12 mouse cellular contexts compared by ENCODE assay signal in genomic region chr9:21609861-21610260, GRCm38 (mm10). TPM values are rescaled to one million over a fixed set of nuclear protein-coding genes. Genes with fewer than 3 reads are reported as not detected.
DNase-seq lines count a peak whose midpoint lies in the region; ATAC-seq and TF ChIP-seq lines count a peak whose summit lies in the region.
"Had no signal": no experiment of that assay in that cellular context is flagged by ENCODE, and none has a peak within 500 bp of the region (broad histone marks: within the 10 kb centered on the region; RNA-seq: fewer than 3 reads in every experiment).

No protein-coding gene starts in this region.

- H3K4me1 ChIP-seq in lung, adult 2 months (ENCODE audit: control insufficient read depth, insufficient read depth, low read length), result no peaks in the 10 kb centered on the region
- peaks cover 3% of the 10 kb centered on the region; the same call in 1 of the 2 replicates for H3K4me1 ChIP-seq in forebrain, embryonic 15.5 days

- TF ChIP-seq CTCF in lung, adult 2 months (IDR thresholded peaks at IDR 0.05; ENCODE audit: insufficient read depth, low read length), result no peak

- peak; percentile 95 for ATAC-seq in common myeloid progenitor, adult 5-6 weeks (replicated peaks; ENCODE audit: low read depth, poor library complexity, severe bottlenecking)
- no peak for ATAC-seq in forebrain, embryonic 15.5 days (replicated peaks)
- ATAC-seq: forebrain, embryonic 14.5 days had no signal

- no peak overlapping the region for H3K27ac ChIP-seq in forebrain, embryonic 15.5 days (replicated peaks)
- H3K27ac ChIP-seq: limb, embryonic 13.5 days had no signal

- H3K9ac ChIP-seq in forebrain, embryonic 15.5 days (replicated peaks), result no peak overlapping the region
- H3K9ac ChIP-seq: limb, embryonic 13.5 days had no signal

- DNase-seq in lung, adult 18-20 months, result peak; percentile 81 to 84
- DNase-seq in lung, adult 2 months, result no peak
- DNase-seq in monocyte, adult 2 months (ENCODE audit: low read depth in 1 of 2, low spot score in 2 of 2), result peak; percentile 74 to 76
- DNase-seq in thymus, postnatal 25 days, result peak; percentile 65
- no peak for DNase-seq in cerebellum, adult 11 months
- no peak for DNase-seq in right cerebral cortex, adult 2 months (ENCODE audit: low spot score in 2 of 2)

- no peaks in the 10 kb centered on the region for H3K27me3 ChIP-seq in forebrain, embryonic 15.5 days
- H3K27me3 ChIP-seq: limb, embryonic 13.5 days had no signal

- no peak for TF ChIP-seq POLR2A in lung, adult 2 months (IDR thresholded peaks at IDR 0.05; ENCODE audit: borderline replicate concordance, extremely low read depth, low read depth, low read length)

- no peak overlapping the region for H3K4me3 ChIP-seq in lung, adult 2 months (replicated peaks; ENCODE audit: extremely low read depth, low read depth, low read length)
- no peak overlapping the region for H3K4me3 ChIP-seq in forebrain, embryonic 15.5 days
- H3K4me3 ChIP-seq: limb, embryonic 13.5 days had no signal

- H3K36me3 ChIP-seq in forebrain, embryonic 15.5 days, result no peaks in the 10 kb centered on the region
- H3K36me3 ChIP-seq: limb, embryonic 13.5 days had no signal

- no peaks in the 10 kb centered on the region for H3K9me3 ChIP-seq in forebrain, embryonic 15.5 days
- H3K9me3 ChIP-seq: limb, embryonic 13.5 days had no signal

- no peak overlapping the region for H3K4me2 ChIP-seq in forebrain, embryonic 15.5 days (replicated peaks)
- H3K4me2 ChIP-seq: heart, embryonic 11.5 days; limb, embryonic 13.5 days; midbrain, embryonic 11.5 days had no signal

- 71% methylated on average over 1 of the region's 1 CpGs for WGBS in lung, adult 2 months
- 90% methylated on average over 1 of the region's 1 CpGs for WGBS in forebrain, embryonic 15.5 days

RNA-seq across cellular contexts. Expression of gene Smarca4, which starts 6.1 kb away (rescaled TPM):
- 37.7 and 38.6 TPM in 2 replicates for polyA plus RNA-seq in lung, adult 2 months (2012; rRNA removed)
- 69.7 and 94.1 TPM in 2 replicates for total RNA-seq in common myeloid progenitor, adult 5-6 weeks (2017)
- 159 and 169 TPM in 2 replicates for polyA plus RNA-seq in forebrain, embryonic 15.5 days (2015; fragmentation: Nextera tagmentation; extraction: Ambion mirVana)

RNA-seq across cellular contexts. Expression of gene Yipf2, which starts 17.2 kb away (rescaled TPM):
- polyA plus RNA-seq in lung, adult 2 months (2012; rRNA removed), result 47.8 and 58.7 TPM in 2 replicates
- total RNA-seq in common myeloid progenitor, adult 5-6 weeks (2017), result 4.0 and 6.2 TPM in 2 replicates
- 23.1 and 23.7 TPM in 2 replicates for polyA plus RNA-seq in forebrain, embryonic 15.5 days (2015; fragmentation: Nextera tagmentation; extraction: Ambion mirVana)

RNA-seq across cellular contexts. Expression of gene Timm29, which starts 17.3 kb away (rescaled TPM):
- 23.6 and 24.3 TPM in 2 replicates for polyA plus RNA-seq in lung, adult 2 months (2012; rRNA removed)
- 42.6 and 47.7 TPM in 2 replicates for total RNA-seq in common myeloid progenitor, adult 5-6 weeks (2017)
- polyA plus RNA-seq in forebrain, embryonic 15.5 days (2015; fragmentation: Nextera tagmentation; extraction: Ambion mirVana), result 58.8 and 61.2 TPM in 2 replicates

Comparison
In these comparisons a context has a peak if more than half of its experiments do, and no peak if none do; other contexts are left out.
1. DNase-seq: peak in lung, adult 18-20 months (2 of 2), monocyte, adult 2 months (2 of 2) and thymus, postnatal 25 days (single experiment); none in lung, adult 2 months (single experiment), cerebellum, adult 11 months (single experiment) and right cerebral cortex, adult 2 months (0 of 2).